Mouse (Mus musculus) central nervous system, embryonic 11.5 days (tissue): ENCODE results near the gene Tbc1d9. TPM values are rescaled to one million over a fixed set of nuclear protein-coding genes. Genes with fewer than 3 reads are reported as not detected.

ENCODE experiments used
- polyA plus RNA-seq: library from polyadenylated mRNA; depleted of rRNA; stranded (reverse); fragments of >200 nt; gene quantifications from 2 replicates; pipeline ENCODE4 v1.2.3, GENCODE M21; 2012; rRNA removed

Tbc1d9 gene
- polyA plus RNA-seq = 23.0 and 32.5 TPM in 2 replicates

DNA sequence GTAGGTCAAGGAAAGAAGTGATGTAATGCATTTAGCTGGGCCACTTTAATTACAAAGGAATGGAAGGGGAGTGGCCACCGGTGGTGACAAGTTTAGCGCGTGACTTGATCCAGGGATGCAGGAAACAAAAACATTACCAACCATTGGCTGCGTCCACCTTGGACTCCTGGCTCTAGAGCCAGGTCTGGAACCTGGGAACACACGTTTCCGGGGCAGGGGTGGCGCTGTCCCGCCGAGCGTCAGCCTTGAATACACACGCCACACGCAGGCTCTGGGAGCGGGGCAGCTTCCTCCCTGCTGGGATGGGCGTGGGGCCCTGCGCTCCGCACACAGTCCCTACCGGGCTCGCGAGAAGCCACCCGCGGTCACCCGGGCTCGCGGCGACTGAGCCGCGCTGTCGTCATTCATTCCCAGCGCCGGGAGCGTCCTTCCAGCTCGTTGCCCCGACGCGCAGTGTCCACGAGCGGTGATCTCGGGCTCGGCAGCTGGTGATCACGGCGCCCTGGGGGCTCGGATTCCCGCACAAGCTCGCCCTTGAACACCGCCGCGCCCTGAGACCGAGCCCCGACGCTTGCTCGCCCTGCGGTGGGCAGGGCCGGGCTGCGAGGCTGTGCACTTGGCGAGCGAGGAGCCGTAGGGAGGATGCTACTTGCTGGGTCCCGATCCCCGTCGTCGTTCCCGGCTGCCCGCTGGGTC is at the start of gene Tbc1d9:
Gene Tbc1d9 (plus strand): TSS at position 118 of the 696 bp plus-strand sequence.

DNA sequence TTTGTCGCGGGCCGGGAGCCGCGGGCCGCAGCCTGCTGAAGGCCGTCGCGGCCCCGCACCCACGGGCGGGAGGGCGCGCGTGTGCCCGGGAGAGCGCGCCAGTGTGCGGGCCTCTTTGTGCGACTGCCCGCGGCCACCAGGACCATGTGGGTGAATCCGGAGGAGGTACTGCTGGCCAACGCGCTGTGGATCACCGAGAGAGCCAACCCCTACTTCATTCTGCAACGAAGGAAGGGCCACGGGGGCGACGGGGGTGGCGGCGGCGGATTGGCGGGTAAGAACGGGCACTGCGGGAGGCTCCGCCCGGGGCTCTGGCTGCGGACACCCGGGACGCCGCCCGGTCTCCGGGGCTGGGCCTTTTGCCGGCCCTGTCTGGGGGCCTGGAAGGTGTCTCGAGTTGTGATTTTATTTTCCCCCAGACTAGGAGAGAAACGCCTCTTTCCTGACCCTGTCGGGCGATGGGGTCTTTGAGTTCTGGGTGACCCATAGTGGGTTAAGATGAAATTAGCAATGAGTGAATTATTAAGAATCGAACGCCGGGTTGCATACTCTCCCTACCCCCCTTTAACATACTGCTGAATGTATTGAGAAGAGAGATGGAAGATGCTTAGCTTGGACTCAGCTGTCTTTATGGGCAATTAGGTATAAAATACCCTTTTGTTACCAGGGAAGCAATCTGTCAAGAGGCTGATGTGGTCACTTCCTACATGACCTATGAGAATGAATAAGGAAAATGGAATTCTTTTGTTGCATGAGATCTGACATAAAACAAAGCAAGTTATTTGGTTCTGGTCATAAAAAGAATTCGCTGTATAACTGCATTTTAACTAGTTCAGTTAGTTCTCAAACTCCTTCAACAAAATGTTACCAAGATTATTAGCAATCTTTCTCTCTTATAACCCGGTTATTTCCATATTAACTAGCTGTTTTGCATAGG is 1.0 kb downstream of the Tbc1d9 start, which contains the start of gene Gm10645:
Gene Gm10645 (minus strand): TSS at position 240 of the 937 bp plus-strand sequence.

GRCm38 (mm10) chr8:83290176-83290575 is 125.0 kb downstream of the Tbc1d9 start, which contains the start of gene Ucp1:
Gene Ucp1 (plus strand): TSS chr8:83290352.

Other genes starting within 250 kb of the Tbc1d9 start
- gene Gm10645, start 818 bp downstream of the Tbc1d9 start, polyA plus RNA-seq = 1.3 and 1.4 TPM in 2 replicates
- gene Ucp1, start 125.0 kb downstream of the Tbc1d9 start, polyA plus RNA-seq = 0.10 and 0.25 TPM in 2 replicates
- 18.1 and 20.4 TPM in 2 replicates for gene Elmod2, start 167.1 kb downstream of the Tbc1d9 start, polyA plus RNA-seq
- not detected in 2 replicates for gene Mgat4d, start 183.1 kb downstream of the Tbc1d9 start, polyA plus RNA-seq
- 3.0 and 4.8 TPM in 2 replicates for gene Clgn, start 224.5 kb downstream of the Tbc1d9 start, polyA plus RNA-seq